Mouse (Mus musculus) skeletal muscle tissue, postnatal 0 days (tissue): ENCODE data around the gene Lrrc8d. TPM values are rescaled to one million over a fixed set of nuclear protein-coding genes. Genes with fewer than 3 reads are reported as not detected.

ENCODE experiments used
- polyA plus RNA-seq: library from polyadenylated mRNA; unstranded; fragments of >200 nt; fragmentation: Nextera tagmentation; extraction: Ambion mirVana; gene quantifications from 2 replicates; pipeline ENCODE4 v1.2.1, GENCODE M21; 2015

Lrrc8d gene
- polyA plus RNA-seq: 8.1 and 8.3 TPM in 2 replicates

GRCm38 (mm10) chr5:105699141-105700069, at the start of gene Lrrc8d:
Gene Lrrc8d (plus strand): TSS chr5:105699969.

GRCm38 (mm10) chr5:105876068-105876924, 176.5 kb downstream of the Lrrc8d start, which contains the start of gene Zfp326:
Gene Zfp326 (plus strand): TSS chr5:105876565.

Other genes starting within 250 kb of the Lrrc8d start
- gene Lrrc8c, start 180.6 kb upstream of the Lrrc8d start, polyA plus RNA-seq: 7.3 and 7.8 TPM in 2 replicates
- gene Zfp326, start 176.6 kb downstream of the Lrrc8d start, polyA plus RNA-seq: 18.6 and 19.1 TPM in 2 replicates